Mouse (Mus musculus) right cerebral cortex, postnatal 25 days (tissue): ENCODE measurements at regions not wholly inside any gene's neighbourhood (a gene's known extent, or its start where the extent isn't known, plus 50 kb on each side); places are given as distances from the start of the nearest gene placed in this dataset.

Experiments
- DNase-seq: peaks from one replicate; pipeline ENCODE4 v3.0.0; 2022

GRCm38 (mm10) chr15:88214286-88214685 is 385.8 kb upstream of the Zdhhc25 start:
- no peak for DNase-seq

DNA sequence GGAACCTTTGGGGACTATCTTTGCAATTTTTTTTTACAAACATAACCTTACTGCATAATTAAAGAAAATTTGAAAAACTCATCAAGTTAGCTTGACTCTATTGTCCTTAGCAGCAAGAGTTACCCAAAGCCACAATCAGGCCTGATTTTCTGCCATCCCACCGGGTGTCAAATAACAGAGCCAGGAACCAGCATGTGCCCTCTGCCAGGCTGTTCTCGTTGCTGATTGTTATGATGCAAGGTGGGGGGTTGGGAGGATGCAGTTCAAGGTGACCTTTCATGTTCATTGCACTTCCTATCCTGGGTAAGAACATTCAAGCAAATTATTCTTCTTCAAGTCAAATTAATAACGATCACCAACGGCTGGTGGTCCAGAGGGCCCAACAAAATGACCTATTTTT is 370.6 kb upstream of the Zdhhc25 start:
- no peak for DNase-seq

GRCm38 (mm10) chr15:88244606-88245005 is 355.5 kb upstream of the Zdhhc25 start:
- DNase-seq: no peak

- DNase-seq: no peak
These were observed 354.4 kb upstream of the Zdhhc25 start for GRCm38 (mm10) chr15:88245496-88246246.

GRCm38 (mm10) chr15:88247974-88248625 is 352.0 kb upstream of the Zdhhc25 start:
- peak; percentile 84 for DNase-seq

GRCm38 (mm10) chr15:88288051-88288450 is 312.1 kb upstream of the Zdhhc25 start:
- no peak for DNase-seq

GRCm38 (mm10) chr15:88288696-88289095 is 311.4 kb upstream of the Zdhhc25 start:
- DNase-seq: no peak

GRCm38 (mm10) chr15:88290740-88291363 is 309.2 kb upstream of the Zdhhc25 start:
- no peak for DNase-seq

DNA sequence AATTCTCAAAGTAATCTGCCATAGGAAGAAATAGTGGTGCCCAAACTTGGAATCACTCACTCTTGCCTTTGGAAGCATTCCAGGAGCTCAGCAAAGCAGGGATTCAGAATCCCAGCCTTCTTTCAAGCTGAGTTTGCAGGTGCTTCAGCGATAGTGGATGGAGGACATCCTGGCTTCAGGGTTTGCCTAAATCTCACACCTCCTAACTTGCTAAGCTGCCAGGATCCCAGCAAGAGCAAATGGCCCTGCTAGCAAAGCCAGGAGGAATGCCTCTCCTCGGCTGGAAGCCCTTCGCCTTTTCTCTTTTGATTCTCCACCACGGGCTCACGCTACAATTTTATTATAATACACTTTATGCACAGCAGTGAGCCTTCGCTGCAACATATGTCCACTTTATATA is 301.0 kb upstream of the Zdhhc25 start:
- no peak for DNase-seq

DNA sequence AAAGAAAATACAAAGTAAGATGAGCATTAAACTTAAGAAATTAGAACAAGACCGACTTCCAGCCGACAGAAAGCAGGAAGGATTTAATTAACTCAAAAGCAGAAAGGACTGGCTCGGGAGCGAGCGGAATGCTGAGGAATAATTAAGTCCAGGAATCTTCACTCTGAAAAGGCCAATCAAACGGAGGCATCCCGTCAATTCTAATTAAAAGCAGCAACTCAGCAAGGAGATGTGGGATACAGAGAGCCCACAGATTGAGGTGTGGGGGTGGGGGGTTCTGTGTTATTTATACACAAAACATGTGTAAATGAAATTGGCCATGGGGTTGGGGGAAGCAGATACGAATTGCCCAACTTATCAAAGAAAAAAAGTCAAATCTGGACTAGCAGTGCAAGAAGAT is 288.9 kb upstream of the Zdhhc25 start:
- no peak for DNase-seq

DNA sequence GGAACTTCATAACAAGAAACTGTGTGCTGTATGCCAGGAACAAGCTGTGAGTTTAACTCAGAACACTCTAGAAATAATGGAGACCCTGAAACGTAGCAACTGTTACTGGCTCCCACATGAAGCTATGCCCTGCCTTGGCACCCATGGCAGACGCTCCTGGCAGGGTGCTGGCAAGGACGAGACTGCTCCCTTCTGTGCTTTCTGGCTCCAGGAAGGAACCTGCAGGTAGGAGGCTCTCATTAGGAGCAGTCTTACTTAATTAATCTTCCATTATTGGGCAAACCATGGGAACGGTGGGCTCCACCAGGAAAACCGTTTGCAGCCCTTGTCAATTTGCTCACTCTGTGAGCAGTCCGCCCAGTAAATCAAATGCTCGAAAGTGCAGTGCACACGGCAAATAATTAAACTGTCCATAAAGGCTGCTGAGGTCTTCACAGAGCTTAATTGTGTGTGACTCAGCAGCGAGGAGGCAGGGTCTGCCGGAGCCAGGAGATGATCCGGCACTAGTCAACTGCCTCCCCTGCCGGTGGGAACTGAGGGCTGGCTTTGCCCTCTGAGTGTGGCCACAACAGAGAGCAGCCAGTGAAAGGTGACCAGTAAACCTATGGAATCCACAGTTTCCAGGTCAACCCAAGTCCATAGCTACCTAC is 285.2 kb upstream of the Zdhhc25 start:
- DNase-seq: no peak

- DNase-seq: no peak
These were observed 282.1 kb upstream of the Zdhhc25 start for GRCm38 (mm10) chr15:88318048-88318447.

DNA sequence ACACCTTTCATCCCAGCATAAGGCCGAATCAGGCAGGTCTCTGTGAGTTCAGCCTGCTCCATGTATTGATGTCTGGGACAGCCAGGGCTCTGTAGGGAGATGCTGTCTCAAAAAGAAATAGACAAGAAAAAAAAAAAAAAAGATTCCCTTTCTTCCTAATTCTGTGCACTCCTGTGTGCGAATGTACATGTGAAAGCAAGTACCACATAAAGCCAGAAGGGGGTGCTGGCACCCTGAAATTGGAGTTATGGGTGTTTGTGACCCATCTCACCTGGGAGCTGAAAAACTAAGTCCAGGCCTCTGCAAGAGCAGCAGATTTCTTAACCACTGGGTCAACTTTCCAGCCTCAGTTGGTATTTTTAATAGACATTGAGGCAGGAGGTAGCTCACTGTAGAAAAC is 280.6 kb upstream of the Zdhhc25 start:
- DNase-seq: no peak

GRCm38 (mm10) chr15:88323584-88324375 is 276.3 kb upstream of the Zdhhc25 start:
- DNase-seq: no peak

DNA sequence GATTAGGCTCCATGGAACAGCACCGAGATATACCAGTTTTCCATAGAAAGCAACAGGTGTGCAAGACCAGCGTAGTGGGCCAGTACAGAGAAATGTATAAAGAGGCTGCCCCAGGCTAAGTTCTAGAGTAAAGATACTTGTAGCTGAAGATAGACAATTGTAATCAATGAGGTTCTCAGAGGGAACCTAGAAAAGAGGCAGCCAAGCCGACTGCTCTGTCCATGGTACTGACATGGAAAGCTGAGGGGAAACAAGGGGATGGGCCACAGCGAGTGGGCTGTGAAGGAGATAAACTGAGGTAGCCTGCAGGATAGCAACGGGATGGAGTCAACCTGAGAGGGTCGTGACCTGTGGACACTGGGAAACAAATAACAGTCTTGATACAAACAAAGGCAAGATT is 275.0 kb upstream of the Zdhhc25 start:
- no peak for DNase-seq

- DNase-seq: no peak
These were observed 246.9 kb upstream of the Zdhhc25 start for GRCm38 (mm10) chr15:88353206-88353605.

DNA sequence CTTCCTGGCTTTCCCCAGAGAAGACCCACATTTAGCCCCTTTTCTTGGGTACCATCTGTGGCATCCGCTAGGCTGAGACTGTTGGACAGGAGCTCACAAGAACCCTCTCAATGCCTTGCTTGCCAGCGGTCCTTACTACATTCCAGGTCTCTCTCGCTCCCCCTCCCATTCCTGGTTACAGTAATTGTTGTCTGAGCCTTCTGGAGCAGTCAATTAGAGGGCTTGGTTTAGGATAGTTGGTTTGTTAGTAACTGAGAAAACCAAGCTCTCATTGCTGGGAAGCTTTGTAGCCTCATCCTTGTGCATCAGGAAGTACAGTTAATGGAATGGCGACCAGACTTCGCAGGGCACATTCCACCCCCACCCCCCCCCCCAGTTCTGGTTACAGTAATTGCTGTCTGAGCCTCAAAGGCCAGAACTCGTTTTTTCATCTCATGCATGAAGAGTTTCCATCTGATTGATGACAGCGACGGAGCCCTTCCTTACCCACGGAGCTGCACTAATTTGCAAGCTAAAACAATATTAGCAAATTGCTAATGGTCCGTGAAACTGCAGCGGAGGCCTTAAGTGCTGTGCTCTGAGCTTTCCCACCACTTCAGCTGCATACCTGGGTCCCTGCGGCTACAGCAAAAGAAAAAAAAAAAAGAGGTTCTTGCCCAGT is 239.6 kb upstream of the Zdhhc25 start:
- DNase-seq: no peak

GRCm38 (mm10) chr15:88361351-88361750 is 238.8 kb upstream of the Zdhhc25 start:
- DNase-seq: no peak

- no peak for DNase-seq
These were observed 237.1 kb upstream of the Zdhhc25 start for GRCm38 (mm10) chr15:88362966-88363365.

GRCm38 (mm10) chr15:88370366-88370765 is 229.7 kb upstream of the Zdhhc25 start:
- no peak for DNase-seq

- DNase-seq: no peak
These were observed 228.1 kb upstream of the Zdhhc25 start for GRCm38 (mm10) chr15:88372039-88372438.

DNA sequence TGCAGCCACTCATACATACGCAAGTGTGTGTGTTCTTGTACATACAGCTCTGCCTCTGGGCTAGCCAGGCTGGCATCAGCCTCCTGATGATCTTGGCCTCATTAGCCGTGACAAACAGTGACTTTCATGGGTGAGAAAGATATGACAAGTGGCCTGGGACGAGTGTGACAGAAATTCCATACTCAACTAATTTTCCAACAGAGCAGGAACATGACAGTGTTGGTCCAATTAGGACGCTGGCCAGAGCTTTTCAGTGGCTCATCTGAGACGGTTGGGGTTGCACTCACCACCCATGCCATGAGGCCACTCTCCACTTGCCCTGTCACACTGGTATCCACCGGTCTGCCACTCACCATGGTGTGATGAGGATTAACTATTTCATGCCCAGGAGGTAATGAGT is 226.2 kb upstream of the Zdhhc25 start:
- no peak for DNase-seq
